Mouse (Mus musculus): ENCODE results near the gene Fam173a.

Fam173a gene

GRCm38 (mm10) chr17:25792615-25793014, at the start of gene Fam173a:
Fam173a (minus strand) TSS chr17:25792901.
- peak; percentile 80 for DNase-seq (ENCODE audit: low spot score)

GRCm38 (mm10) chr17:25841117-25841880, 48.6 kb upstream of the Fam173a start, which contains the start of gene Gm20683:
Gm20683 (minus strand) TSS chr17:25841763.
- no peak for DNase-seq (ENCODE audit: low spot score)

GRCm38 (mm10) chr17:25840519-25840918, 47.8 kb upstream of the Fam173a start:
- no peak for DNase-seq (ENCODE audit: low spot score)

GRCm38 (mm10) chr17:25839455-25840235, 46.9 kb upstream of the Fam173a start:
- peak; percentile 76 for DNase-seq (ENCODE audit: low spot score)

- DNase-seq (ENCODE audit: low spot score): no peak
These were observed 46.2 kb upstream of the Fam173a start for GRCm38 (mm10) chr17:25838904-25839303.

GRCm38 (mm10) chr17:25837533-25837932, 44.8 kb upstream of the Fam173a start:
- no peak for DNase-seq (ENCODE audit: low spot score)

GRCm38 (mm10) chr17:25837076-25837410, 44.3 kb upstream of the Fam173a start, which contains the start of gene Rhbdl1:
Rhbdl1 (minus strand) TSS chr17:25837295.
- no peak for DNase-seq (ENCODE audit: low spot score)

- DNase-seq (ENCODE audit: low spot score): peak; percentile 62
These were observed 43.8 kb upstream of the Fam173a start for GRCm38 (mm10) chr17:25836397-25837075.

- no peak for DNase-seq (ENCODE audit: low spot score)
These were observed 43.1 kb upstream of the Fam173a start for GRCm38 (mm10) chr17:25835816-25836215.

- no peak for DNase-seq (ENCODE audit: low spot score)
These were observed 42.6 kb upstream of the Fam173a start for GRCm38 (mm10) chr17:25835301-25835700.

- no peak for DNase-seq (ENCODE audit: low spot score)
These were observed 42.0 kb upstream of the Fam173a start for GRCm38 (mm10) chr17:25834595-25835222.

GRCm38 (mm10) chr17:25833961-25834594, 41.4 kb upstream of the Fam173a start:
- DNase-seq (ENCODE audit: low spot score): peak; percentile 66

- peak; percentile 98 for DNase-seq (ENCODE audit: low spot score)
These were observed 40.6 kb upstream of the Fam173a start, which contains the start of gene Stub1 for GRCm38 (mm10) chr17:25833291-25833663. Stub1 (minus strand) TSS chr17:25833404.

GRCm38 (mm10) chr17:25832436-25833290, 40.0 kb upstream of the Fam173a start:
- peak; percentile 100 for DNase-seq (ENCODE audit: low spot score)

- DNase-seq (ENCODE audit: low spot score): peak; percentile 48
These were observed 39.0 kb upstream of the Fam173a start for GRCm38 (mm10) chr17:25831451-25832281.

- DNase-seq (ENCODE audit: low spot score): no peak
These were observed 38.2 kb upstream of the Fam173a start for GRCm38 (mm10) chr17:25830806-25831431.

GRCm38 (mm10) chr17:25830200-25830753, 37.6 kb upstream of the Fam173a start:
- no peak for DNase-seq (ENCODE audit: low spot score)

- no peak for DNase-seq (ENCODE audit: low spot score)
These were observed 36.9 kb upstream of the Fam173a start for GRCm38 (mm10) chr17:25829558-25830017.

Measured in adipocyte (in vitro differentiated cells).